Mouse (Mus musculus): ENCODE data around the gene Olfr1359. TPM values are rescaled to one million over a fixed set of nuclear protein-coding genes. Genes with fewer than 3 reads are reported as not detected.
"Not testable (repeated sequence)": the region's sequence is repeated elsewhere in the genome, so short reads cannot be mapped to it uniquely, and the experiment has no call there.

The Olfr1359 gene
- polyA plus RNA-seq, 1 experiment from 2014 or later: not detected

DNA sequence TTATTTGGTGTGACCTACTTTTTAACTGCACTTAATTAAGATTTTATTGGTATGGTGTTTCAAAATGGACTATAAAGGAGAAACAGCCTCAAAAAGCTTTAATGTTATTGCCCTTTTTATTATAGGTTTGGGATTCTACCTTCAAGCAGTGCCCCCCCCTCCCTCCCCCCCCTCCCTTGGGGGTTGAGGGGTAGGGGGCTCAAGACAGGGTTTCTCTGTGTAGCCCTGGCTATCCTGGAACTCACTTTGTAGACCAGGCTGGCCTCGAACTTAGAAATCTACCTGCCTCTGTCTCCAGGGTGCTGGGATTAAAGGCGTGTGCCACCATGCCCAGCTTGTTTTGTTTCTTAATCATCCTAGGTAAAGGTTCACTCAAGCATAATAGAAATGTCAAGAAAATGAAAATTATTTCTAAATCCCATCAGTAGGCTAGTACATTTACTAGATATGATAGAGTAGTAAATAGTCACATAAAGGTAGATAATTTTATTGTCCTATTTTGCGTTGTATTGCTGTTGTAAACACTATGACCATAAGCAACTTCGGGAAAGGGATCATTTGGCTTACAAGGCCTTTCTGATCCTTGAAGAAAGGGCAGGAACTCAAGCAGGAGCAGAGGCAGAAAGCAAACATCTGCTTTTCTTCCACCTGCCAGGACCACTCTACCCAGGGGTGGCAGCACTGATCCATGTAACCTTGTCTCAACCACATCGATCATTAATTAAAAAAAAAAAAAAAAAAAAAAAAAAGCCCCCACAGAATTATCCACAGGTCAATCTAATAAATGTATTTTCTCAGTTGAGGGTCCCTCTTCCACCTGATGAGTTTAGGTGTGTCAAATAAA is 25.3 kb downstream of the Olfr1359 start:
- WGBS: 36% methylated on average over 5 of the region's 5 CpGs
- Histone ChIP-seq H3K4me3 (ENCODE audit: low read length) (no peak overlapping the region), H3K27ac (ENCODE audit: low read depth, low read length) (no peak overlapping the region), H3K9ac (ENCODE audit: low read depth, low read length) (no peak overlapping the region), H3K9me3 (ENCODE audit: control insufficient read depth, low read length) (no peaks in the 10 kb centered on the region), H3K36me3 (ENCODE audit: control insufficient read depth, insufficient read depth, low read length) (no peaks in the 10 kb centered on the region), H3K27me3 (replicated peaks; ENCODE audit: control insufficient read depth, insufficient read depth, low read length) (no peaks in the 10 kb centered on the region), H3K4me2 (ENCODE audit: low read length) (no peak overlapping the region), H3K4me1 (ENCODE audit: control insufficient read depth, insufficient read depth, low read depth, low read length) (peaks cover 11% of the 10 kb centered on the region)
- ATAC-seq: no peak

GRCm38 (mm10) chr13:21727948-21728572 is 30.1 kb downstream of the Olfr1359 start:
- Histone ChIP-seq H3K4me2 (ENCODE audit: low read length) (no peak overlapping the region), H3K9ac (ENCODE audit: low read depth, low read length) (no peak overlapping the region), H3K4me3 (ENCODE audit: low read length) (no peak overlapping the region), H3K9me3 (ENCODE audit: control insufficient read depth, low read length) (no peaks in the 10 kb centered on the region), H3K27ac (ENCODE audit: low read depth, low read length) (no peak overlapping the region), H3K36me3 (ENCODE audit: control insufficient read depth, insufficient read depth, low read length) (no peaks in the 10 kb centered on the region), H3K4me1 (ENCODE audit: control insufficient read depth, insufficient read depth, low read depth, low read length) (no peaks in the 10 kb centered on the region), H3K27me3 (replicated peaks; ENCODE audit: control insufficient read depth, insufficient read depth, low read length) (no peaks in the 10 kb centered on the region)
- WGBS: 19% methylated on average over 11 of the region's 11 CpGs
- 0 out of 2 replicates have a peak, but pooled peaks have one; percentile 30 for ATAC-seq

DNA sequence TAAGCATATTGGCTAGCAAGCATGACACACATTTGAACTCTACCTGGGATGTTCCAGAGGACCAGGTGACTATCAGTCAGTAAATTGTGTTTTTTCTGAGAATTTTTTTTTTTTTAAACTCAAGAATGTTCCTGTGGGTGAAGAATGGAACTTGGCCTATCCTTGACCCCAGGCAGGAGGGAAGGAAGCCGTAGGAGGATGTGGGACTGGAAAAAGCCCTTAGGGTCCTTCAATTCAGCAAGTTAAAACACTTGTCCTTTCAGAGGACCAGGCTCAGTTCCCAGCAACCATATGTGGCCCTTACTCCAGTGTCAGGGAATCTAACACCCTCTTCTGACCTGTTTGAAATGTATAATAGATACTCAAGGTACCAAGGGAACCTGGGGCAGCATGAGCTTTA is 31.6 kb downstream of the Olfr1359 start:
- no peaks in the 10 kb centered on the region for H3K27me3 ChIP-seq (replicated peaks; ENCODE audit: control insufficient read depth, insufficient read depth, low read length)
- no peaks in the 10 kb centered on the region for H3K36me3 ChIP-seq (ENCODE audit: control insufficient read depth, insufficient read depth, low read length)
- peaks cover 5% of the 10 kb centered on the region; the same call in 1 of the 2 replicates for H3K4me1 ChIP-seq (ENCODE audit: control insufficient read depth, insufficient read depth, low read depth, low read length)
- H3K27ac ChIP-seq (ENCODE audit: low read depth, low read length): no peak overlapping the region
- H3K4me2 ChIP-seq (ENCODE audit: low read length): no peak overlapping the region
- no peaks in the 10 kb centered on the region for H3K9me3 ChIP-seq (ENCODE audit: control insufficient read depth, low read length)
- H3K4me3 ChIP-seq (ENCODE audit: low read length): no peak overlapping the region
- no peak overlapping the region for H3K9ac ChIP-seq (ENCODE audit: low read depth, low read length)
- 77% methylated on average over 1 of the region's 1 CpGs for WGBS
- ATAC-seq: no peak

DNA sequence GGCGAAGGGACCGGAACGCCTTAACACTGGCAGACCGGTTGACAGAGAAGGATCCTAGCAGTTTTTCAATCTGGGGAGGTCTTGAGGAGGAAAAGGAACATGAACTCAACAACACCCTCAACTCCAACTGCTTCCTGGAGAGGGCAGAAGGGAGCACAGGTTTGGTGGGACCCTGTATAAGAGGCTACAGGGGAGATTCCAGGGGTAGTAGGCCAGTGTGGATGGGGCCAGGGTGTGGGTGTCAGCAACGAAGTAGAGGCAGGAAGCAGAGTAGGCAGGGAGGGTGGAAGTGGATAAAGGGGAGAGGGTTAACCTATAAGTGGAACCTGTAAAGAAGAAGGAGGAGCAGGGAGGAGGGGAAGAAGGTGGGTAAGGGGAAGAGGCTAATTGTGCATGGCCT is 35.6 kb downstream of the Olfr1359 start:
- no peaks in the 10 kb centered on the region for H3K27me3 ChIP-seq (replicated peaks; ENCODE audit: control insufficient read depth, insufficient read depth, low read length)
- peak overlapping the region; percentile 64; the same call in 1 of the 2 replicates for H3K9ac ChIP-seq (ENCODE audit: low read depth, low read length)
- no peaks in the 10 kb centered on the region for H3K36me3 ChIP-seq (ENCODE audit: control insufficient read depth, insufficient read depth, low read length)
- peaks cover 10% of the 10 kb centered on the region for H3K4me1 ChIP-seq (ENCODE audit: control insufficient read depth, insufficient read depth, low read depth, low read length)
- ATAC-seq: peak; percentile 18
- WGBS: 70% methylated on average over 5 of the region's 5 CpGs
- H3K4me3 ChIP-seq (ENCODE audit: low read length): no peak overlapping the region
- H3K9me3 ChIP-seq (ENCODE audit: control insufficient read depth, low read length): no peaks in the 10 kb centered on the region
- peak overlapping the region; percentile 93 for H3K27ac ChIP-seq (ENCODE audit: low read depth, low read length)
- H3K4me2 ChIP-seq (ENCODE audit: low read length): no peak overlapping the region; the same call in 1 of the 2 replicates

DNA sequence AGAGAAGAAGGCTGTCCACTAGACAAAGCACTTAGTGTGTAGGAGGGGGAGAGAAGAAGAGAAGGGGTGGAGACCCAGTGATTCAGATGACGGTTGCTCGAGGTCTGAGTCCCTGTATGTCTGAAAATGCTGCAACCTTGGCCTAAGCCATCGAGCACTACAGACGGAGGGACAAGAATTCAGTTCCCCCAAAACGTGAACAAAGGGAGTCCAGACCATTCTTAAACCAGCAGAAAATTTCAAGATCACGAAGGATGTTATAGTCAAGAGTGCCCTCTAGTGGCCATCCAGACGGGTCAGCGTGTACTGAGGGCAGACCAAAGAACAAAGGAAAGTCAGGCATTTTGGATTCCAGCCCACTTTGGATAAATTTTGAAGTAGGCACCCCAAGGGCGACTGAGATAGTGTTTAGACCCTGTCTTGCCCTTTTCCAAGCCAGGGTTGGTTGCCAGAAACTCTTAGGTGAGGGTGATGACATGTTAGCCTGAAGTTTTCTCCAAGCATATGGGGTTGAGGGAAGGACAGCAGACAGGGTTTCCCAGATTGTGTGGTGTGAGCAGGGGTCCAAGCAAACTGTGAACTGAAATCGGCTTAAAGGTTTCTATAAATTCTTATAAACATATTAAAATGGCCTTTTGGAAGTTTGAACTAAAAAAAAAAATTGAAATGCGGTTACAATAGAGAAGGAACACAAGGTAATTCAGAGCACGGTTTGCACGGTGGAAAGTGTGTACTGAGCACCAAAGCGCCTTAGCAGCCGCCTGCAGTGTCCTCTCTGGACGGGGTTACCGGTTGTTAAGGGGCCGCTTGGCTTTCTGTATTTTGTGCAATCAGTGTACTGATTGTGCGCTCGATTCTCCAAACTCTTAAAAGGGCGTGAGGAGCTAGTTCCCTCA is 36.3 kb downstream of the Olfr1359 start:
- Histone ChIP-seq H3K4me3 (ENCODE audit: low read length) (peak overlapping the region; percentile 51), H3K4me2 (ENCODE audit: low read length) (peak overlapping the region; percentile 85), H3K9me3 (ENCODE audit: control insufficient read depth, low read length) (no peaks in the 10 kb centered on the region), H3K27me3 (replicated peaks; ENCODE audit: control insufficient read depth, insufficient read depth, low read length) (no peaks in the 10 kb centered on the region), H3K36me3 (ENCODE audit: control insufficient read depth, insufficient read depth, low read length) (no peaks in the 10 kb centered on the region), H3K4me1 (ENCODE audit: control insufficient read depth, insufficient read depth, low read depth, low read length) (peaks cover 10% of the 10 kb centered on the region), H3K9ac (ENCODE audit: low read depth, low read length) (peak overlapping the region; percentile 64), H3K27ac (ENCODE audit: low read depth, low read length) (peak overlapping the region; percentile 93)
- WGBS: under 1% methylated on average over 21 of the region's 21 CpGs
- peak; percentile 82 for ATAC-seq

DNA sequence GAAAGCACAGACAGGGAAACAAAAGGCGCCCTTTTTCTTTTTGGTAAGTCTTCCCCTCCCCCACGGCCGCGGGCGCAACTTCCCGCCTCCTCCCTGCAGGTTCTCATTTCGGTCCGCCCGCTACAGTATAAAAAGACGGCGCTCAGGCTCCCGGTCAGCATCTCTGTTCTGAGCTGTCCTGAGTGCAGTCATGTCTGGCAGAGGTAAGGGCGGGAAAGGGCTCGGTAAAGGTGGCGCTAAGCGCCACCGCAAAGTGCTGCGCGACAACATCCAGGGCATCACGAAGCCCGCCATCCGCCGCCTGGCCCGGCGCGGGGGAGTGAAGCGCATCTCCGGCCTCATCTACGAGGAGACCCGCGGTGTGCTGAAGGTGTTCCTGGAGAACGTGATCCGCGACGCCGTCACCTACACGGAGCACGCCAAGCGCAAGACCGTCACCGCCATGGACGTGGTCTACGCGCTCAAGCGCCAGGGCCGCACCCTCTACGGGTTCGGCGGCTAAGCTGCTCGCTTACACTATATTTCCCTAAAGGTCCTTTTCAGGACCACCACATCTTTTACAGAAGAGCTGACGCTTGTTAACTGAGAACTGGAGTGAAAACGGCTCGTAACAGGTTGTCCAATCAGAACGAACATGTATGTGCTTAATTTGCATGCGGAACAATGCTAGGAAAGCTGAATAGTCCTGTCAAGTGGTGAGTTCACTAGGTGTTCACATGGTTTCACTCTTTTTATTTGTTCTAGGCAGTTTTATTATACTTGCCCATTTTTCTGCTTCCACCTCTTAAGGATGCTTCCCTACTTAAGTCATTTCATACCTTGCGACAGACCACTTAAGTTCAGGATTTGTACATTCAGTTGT is 37.2 kb downstream of the Olfr1359 start, which contains the start of gene Hist1h4j:
Gene Hist1h4j, plus strand, starts transcription at position 159 of the 862 bp plus-strand sequence.
- not testable (repeated sequence) for H3K27me3 ChIP-seq (replicated peaks; ENCODE audit: control insufficient read depth, insufficient read depth, low read length); H3K4me1 ChIP-seq (ENCODE audit: control insufficient read depth, insufficient read depth, low read depth, low read length); H3K9me3 ChIP-seq (ENCODE audit: control insufficient read depth, low read length); H3K36me3 ChIP-seq (ENCODE audit: control insufficient read depth, insufficient read depth, low read length)
- ATAC-seq: peak; percentile 92
- peak within 1 kb of the TSS; percentile 93 for H3K27ac ChIP-seq (ENCODE audit: low read depth, low read length)
- WGBS: under 1% methylated on average over 34 of the region's 56 CpGs
- H3K4me3 ChIP-seq (ENCODE audit: low read length): peak within 1 kb of the TSS; percentile 51
- peak within 1 kb of the TSS; percentile 85 for H3K4me2 ChIP-seq (ENCODE audit: low read length)
- H3K9ac ChIP-seq (ENCODE audit: low read depth, low read length): peak within 1 kb of the TSS; percentile 64

GRCm38 (mm10) chr13:21745006-21745405 is 47.1 kb downstream of the Olfr1359 start:
- peaks cover 8% of the 10 kb centered on the region for H3K4me1 ChIP-seq (ENCODE audit: control insufficient read depth, insufficient read depth, low read depth, low read length)
- 93% methylated on average over 1 of the region's 1 CpGs for WGBS
- no peak overlapping the region for H3K4me3 ChIP-seq (ENCODE audit: low read length)
- no peak overlapping the region for H3K9ac ChIP-seq (ENCODE audit: low read depth, low read length)
- no peaks in the 10 kb centered on the region for H3K27me3 ChIP-seq (replicated peaks; ENCODE audit: control insufficient read depth, insufficient read depth, low read length)
- ATAC-seq: no peak
- H3K4me2 ChIP-seq (ENCODE audit: low read length): no peak overlapping the region
- no peaks in the 10 kb centered on the region for H3K36me3 ChIP-seq (ENCODE audit: control insufficient read depth, insufficient read depth, low read length)
- no peak overlapping the region for H3K27ac ChIP-seq (ENCODE audit: low read depth, low read length)
- H3K9me3 ChIP-seq (ENCODE audit: control insufficient read depth, low read length): no peaks in the 10 kb centered on the region

DNA sequence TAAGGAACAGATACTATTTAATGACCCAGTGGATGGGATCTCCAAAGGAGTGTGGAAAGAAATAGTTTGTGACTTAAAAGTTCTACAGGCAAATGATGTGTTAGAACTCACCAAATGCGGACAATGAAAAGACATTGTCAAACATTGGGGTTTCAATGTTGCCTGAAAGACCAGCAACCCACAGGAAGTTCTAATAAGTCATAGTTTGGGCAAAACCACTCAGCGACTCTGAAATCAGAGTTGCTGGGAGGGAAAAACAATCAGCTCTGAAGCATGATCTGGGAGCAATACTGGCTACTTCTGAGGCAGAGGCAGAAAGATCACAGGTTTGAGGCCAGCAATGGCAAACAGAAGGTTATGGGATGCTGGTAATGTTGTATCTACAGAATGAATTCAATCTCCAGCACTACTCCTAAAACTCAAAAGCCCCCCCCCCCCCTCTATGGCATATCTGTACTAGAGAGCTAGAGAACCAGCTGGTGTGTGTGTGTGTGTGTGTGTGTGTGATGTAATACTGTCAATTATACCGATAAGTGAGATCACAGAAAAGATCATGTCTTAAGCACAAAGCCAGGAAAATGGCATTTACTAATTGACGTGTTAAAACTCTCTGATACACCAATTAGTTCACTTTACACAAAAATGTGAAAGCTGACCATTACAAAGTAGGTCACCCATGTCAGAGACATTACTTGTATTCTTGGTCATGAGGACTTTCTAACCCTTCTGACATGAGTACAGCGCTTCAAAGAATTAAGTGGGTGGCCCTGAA is 51.7 kb downstream of the Olfr1359 start:
- Histone ChIP-seq H3K36me3 (ENCODE audit: control insufficient read depth, insufficient read depth, low read length) (no peaks in the 10 kb centered on the region), H3K27ac (ENCODE audit: low read depth, low read length) (peak overlapping the region; percentile 70), H3K9ac (ENCODE audit: low read depth, low read length) (peak overlapping the region; percentile 60), H3K27me3 (replicated peaks; ENCODE audit: control insufficient read depth, insufficient read depth, low read length) (no peaks in the 10 kb centered on the region), H3K4me2 (ENCODE audit: low read length) (peak overlapping the region; percentile 78), H3K4me3 (ENCODE audit: low read length) (peak overlapping the region; percentile 48), H3K4me1 (ENCODE audit: control insufficient read depth, insufficient read depth, low read depth, low read length) (peaks cover 15% of the 10 kb centered on the region), H3K9me3 (ENCODE audit: control insufficient read depth, low read length) (no peaks in the 10 kb centered on the region)
- ATAC-seq: no peak
- 4% methylated on average over 5 of the region's 5 CpGs for WGBS
